Mouse (Mus musculus): ENCODE results near the gene Arvcf.

The Arvcf gene

GRCm38 (mm10) chr16:18386451-18386850, 38.5 kb downstream of the Arvcf start:
- no peak for DNase-seq (ENCODE audit: inconsistent age in 2 of 2, low spot score in 1 of 2)

- DNase-seq (ENCODE audit: inconsistent age in 2 of 2, low spot score in 1 of 2) = no peak
Observed at GRCm38 (mm10) chr16:18386972-18387371, 39.0 kb downstream of the Arvcf start.

DNA sequence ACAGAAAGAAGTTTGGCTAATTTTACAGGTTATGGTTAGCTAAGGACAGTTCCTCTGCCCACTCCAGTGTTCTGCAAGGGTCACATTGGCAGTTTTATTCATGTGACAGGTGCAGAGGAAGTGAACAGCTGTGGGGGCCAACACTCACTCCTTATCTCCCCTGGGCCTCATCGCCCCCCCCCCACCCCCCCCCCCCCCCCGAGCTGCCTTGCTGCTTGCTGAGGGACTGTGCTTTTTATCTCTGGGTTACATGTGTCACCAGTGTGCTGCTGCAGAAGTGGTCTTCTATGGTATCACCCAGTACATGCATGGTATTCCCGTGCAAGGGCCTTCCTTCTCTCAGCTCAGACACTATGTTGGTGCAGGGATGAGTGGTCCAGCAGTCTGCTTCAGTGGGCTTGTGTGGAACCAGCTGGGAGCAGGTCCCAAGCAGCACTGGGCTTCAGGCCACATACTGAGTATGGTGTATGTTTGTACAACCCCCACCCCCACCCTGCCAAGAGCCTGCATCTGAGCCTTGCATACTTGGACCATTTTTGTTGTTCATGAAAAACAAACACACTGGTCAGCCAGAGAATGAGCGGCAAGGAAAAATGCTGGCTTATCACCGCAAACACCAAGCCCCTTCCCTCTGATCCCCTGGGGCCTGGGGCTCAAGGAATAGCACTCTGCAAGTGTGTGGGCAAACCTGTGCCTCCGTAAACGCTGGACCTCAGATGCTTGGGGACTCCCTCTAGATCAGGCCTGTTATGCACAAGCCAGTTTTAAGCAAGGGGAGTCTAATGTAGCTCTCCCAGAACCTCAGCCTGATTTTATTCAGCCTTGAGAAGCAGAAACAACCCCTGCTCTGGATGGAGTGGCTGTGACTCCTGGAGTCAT, 40.0 kb downstream of the Arvcf start:
- no peak for DNase-seq (ENCODE audit: inconsistent age in 2 of 2, low spot score in 1 of 2)

DNA sequence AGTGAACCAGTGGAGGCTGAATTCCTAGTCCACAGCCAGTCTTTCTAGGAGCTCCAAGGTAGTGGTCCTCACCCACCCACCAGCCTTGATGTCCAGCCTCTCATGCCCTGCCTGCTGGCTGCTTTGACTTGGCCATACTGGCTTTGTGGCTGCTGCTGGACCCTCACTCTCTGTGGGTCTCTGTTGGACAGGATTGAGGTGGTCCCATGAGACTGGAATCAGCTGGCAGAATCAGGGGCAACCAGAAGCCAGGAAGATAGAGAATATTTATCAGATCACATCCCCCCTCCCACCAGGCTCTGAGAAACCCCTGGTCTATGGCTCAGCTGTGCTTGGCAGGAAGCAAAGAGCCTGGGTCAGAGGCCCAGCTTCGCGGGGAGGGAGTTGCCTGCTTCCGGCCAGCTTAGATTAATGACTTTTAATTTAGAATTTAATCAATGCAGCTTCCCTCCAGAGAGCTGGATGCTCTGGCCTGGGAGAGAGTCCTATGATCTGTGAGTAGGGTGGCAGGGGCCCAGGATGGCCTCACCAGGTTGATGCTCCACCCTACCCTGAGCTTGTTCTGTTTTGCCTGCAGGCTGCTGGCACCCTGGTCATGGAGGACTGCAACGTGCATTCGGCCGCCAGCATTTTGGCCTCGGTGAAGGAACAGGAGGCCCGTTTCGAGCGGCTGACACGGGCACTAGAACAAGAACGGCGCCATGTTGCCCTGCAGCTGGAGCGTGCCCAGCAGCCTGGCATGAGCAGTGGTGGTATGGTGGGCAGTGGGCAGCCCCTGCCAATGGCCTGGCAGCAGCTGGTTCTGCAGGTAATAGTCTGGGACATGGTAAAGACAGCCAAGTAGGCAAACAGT, 40.8 kb downstream of the Arvcf start:
- no peak for DNase-seq (ENCODE audit: inconsistent age in 2 of 2, low spot score in 1 of 2)

DNA sequence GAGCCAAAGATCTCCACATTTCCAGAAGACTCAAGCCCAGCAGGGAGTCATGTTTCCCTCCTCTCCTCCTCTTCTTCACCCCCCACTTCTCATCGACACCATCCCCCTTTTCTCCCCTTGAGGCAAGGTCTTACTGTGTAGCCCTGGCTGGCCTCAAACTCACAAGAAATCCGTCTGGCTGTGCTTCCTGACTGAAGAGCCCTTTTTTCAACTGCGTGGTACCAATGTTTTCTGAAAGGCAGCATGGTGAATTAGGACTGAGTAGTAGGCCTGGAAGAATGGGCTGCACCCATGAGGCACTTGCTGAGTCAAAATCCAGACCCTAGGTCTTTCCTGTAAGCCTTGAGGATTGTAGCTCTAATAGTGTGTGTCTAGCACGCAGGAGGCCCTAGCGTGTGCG, 42.4 kb downstream of the Arvcf start:
- DNase-seq (ENCODE audit: inconsistent age in 2 of 2, low spot score in 1 of 2) = no peak

GRCm38 (mm10) chr16:18391127-18391526, 43.1 kb downstream of the Arvcf start:
- DNase-seq (ENCODE audit: inconsistent age in 2 of 2, low spot score in 1 of 2) = no peak

- DNase-seq (ENCODE audit: inconsistent age in 2 of 2, low spot score in 1 of 2) = no peak
Observed at GRCm38 (mm10) chr16:18391728-18392127, 43.7 kb downstream of the Arvcf start.

DNA sequence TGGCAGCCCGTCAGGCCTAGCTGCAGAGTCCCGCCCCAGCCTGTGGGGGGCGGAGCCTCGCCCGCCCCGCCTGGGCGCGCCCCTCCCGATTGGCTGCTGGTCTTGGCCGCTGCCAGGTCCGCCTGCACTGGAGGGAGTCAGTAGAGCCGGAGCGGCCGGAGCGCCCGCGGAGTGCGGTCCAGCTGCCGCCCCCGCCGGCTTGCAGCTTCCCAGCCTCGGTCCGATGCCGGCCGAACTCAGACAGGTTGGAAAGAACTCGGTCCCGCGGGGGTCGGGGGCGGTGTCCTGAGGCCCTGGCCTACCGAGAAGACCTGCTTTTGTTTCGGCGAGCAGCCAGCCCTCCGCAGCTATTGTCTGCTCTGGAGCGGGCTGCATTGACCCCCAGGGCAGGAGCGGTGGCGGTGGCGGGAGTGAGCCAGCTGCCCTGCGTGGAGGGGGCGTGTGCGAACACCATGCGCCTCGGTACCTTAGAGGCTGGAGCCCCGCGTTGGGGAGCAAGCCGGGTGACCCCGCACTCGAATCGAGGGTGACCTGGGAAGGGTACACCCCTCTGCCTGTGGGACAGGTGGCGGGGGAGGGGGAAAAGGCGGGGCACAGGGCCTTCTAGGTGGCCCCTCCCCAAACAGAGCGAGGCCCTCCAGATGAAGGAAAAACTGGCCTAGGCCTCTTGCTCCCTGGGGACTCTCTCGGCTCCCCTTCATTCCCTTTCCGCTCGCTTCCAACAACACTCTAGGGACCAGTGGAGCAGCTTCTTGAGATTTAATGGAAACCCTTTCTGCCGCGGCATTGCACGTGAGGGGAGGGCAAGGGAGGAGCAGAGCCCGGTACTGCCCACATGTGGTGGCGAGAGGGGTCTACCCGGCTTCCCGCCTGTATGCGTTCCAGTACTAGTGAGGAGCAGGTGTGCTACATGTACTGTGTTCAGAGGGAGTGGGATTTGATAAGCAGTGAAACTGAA, 44.8 kb downstream of the Arvcf start:
- DNase-seq (ENCODE audit: inconsistent age in 2 of 2, low spot score in 1 of 2) = peak; percentile 95 to 97

DNA sequence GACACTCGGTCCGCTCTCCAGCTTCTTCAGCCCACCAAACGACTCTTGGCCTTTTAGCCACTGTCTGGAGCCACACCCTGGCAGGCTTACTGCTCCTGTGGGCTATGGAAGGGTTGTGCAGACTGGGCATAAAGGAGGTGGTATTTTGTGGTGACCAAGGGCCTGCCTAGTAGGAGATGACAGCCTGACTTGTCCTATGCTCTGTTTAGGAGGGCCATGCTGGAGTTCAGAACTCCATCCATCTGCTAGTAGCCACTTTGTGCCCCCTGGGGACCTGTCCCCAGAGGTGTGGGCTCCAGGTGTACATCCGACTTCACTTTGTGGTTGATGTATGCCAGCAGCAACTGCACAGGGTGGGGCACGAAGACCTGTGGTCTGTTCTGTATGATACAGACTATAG, 45.6 kb downstream of the Arvcf start:
- DNase-seq (ENCODE audit: inconsistent age in 2 of 2, low spot score in 1 of 2) = peak in 1 of 2 experiments; percentile 27

GRCm38 (mm10) chr16:18394056-18394455, 46.1 kb downstream of the Arvcf start:
- DNase-seq (ENCODE audit: inconsistent age in 2 of 2, low spot score in 1 of 2) = no peak

GRCm38 (mm10) chr16:18394777-18395619, 47.0 kb downstream of the Arvcf start:
- peak in 1 of 2 experiments; percentile 74 for DNase-seq (ENCODE audit: inconsistent age in 2 of 2, low spot score in 1 of 2)

DNA sequence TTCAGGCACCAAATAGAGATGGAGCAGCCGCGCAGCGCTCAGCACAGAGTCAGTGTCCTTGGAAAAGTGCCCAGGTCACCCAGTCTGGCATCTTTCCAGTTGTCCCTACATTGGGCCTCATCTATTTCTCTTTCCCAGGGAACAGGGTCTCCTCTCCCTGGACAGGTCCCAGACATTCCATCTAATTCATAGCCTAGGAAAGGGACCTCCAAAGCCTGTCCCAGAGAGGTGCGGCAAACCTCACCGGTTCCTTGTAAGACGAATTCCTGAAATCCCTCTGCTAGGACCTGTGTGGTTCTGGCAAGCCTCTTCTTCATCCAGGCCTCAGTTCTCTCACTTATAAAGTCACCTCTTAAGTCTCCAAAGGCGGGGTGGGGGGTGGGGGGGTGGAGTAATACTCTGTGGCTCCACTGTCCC, 47.6 kb downstream of the Arvcf start:
- DNase-seq (ENCODE audit: inconsistent age in 2 of 2, low spot score in 1 of 2) = peak; percentile 90 to 95

DNA sequence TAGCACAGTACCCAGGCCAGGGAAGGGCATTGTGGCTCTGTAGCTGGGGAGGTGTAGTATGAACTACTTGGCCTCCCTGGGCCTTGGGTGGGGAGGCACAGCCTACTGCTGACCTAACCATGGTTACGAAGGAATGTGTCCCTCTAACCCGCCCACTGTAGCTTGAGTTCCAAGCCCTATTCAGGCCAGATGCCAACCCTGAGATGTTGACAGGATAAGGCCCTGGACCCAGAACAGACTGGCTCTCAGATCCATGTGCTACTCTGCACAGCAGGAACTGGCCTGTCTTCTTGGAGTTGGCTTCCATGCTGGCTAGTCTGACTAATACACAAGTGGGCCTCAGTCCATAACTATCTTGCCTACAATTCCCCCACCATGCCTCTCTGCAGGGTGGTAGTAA, 48.2 kb downstream of the Arvcf start:
- DNase-seq (ENCODE audit: inconsistent age in 2 of 2, low spot score in 1 of 2) = peak; percentile 87 to 88

DNA sequence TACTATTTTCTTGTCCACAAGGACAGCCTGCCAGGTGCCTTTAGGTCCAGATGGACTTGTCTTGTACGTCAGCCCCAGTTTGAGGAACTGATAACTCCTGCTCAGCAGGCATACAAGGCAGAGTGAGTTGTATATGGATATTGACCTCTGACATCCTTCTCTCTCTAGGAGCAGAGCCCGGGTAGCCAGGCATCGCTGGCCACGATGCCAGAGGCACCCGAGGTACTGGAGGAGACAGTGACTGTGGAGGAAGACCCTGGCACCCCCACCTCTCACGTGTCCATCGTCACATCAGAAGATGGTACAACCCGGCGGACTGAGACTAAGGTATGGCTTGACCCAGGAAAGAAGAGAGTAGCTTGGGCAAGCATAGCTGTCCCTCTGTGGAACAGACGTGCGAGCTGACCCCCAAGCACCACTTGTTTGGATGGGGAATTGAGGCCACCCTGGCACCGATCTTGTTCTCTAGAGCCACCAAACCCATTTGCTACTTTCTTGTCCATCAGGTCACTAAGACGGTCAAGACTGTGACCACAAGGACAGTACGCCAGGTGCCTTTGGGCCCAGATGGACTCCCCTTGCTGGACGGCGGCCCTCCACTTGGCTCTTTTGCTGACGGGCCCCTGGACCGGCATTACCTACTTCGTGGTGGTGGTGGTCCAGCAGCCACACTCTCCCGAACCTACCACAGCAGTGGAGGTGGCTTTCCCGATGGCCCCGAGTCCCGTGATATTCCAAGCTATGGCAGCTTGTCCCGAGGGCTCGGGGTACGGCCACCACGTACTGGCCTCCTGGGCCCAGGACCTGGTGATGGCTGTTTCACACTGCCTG, 49.0 kb downstream of the Arvcf start:
- DNase-seq (ENCODE audit: inconsistent age in 2 of 2, low spot score in 1 of 2) = no peak

- DNase-seq (ENCODE audit: inconsistent age in 2 of 2, low spot score in 1 of 2) = no peak
Observed at GRCm38 (mm10) chr16:18400028-18400427, 52.0 kb downstream of the Arvcf start.

- DNase-seq (ENCODE audit: inconsistent age in 2 of 2, low spot score in 1 of 2) = no peak
Observed at GRCm38 (mm10) chr16:18400472-18401216, 52.7 kb downstream of the Arvcf start.

- DNase-seq (ENCODE audit: inconsistent age in 2 of 2, low spot score in 1 of 2) = no peak
Observed at GRCm38 (mm10) chr16:18403285-18403684, 55.3 kb downstream of the Arvcf start.

Measured in adrenal gland, adult (tissue).